Mouse (Mus musculus) Muller cell, postnatal 12 days (primary cell): ENCODE measurements around the gene Nudt14.
A peak's percentile ranks its signal among the peaks of the same experiment; 100 is the strongest.

ENCODE experiments used
- DNase-seq: peaks from one replicate; pipeline ENCODE4 v3.0.0-alpha.2; 2015; ENCODE audit errors: inconsistent ontology term

Gene Nudt14

GRCm38 (mm10) chr12:112950040-112950760 lies 8.3 kb upstream of the Nudt14 start:
- peak; percentile 97 for DNase-seq

- no peak for DNase-seq
Measured at GRCm38 (mm10) chr12:112947307-112947706, 5.4 kb upstream of the Nudt14 start.

- DNase-seq = no peak
Measured at GRCm38 (mm10) chr12:112943669-112944068, 1.7 kb upstream of the Nudt14 start.

DNA sequence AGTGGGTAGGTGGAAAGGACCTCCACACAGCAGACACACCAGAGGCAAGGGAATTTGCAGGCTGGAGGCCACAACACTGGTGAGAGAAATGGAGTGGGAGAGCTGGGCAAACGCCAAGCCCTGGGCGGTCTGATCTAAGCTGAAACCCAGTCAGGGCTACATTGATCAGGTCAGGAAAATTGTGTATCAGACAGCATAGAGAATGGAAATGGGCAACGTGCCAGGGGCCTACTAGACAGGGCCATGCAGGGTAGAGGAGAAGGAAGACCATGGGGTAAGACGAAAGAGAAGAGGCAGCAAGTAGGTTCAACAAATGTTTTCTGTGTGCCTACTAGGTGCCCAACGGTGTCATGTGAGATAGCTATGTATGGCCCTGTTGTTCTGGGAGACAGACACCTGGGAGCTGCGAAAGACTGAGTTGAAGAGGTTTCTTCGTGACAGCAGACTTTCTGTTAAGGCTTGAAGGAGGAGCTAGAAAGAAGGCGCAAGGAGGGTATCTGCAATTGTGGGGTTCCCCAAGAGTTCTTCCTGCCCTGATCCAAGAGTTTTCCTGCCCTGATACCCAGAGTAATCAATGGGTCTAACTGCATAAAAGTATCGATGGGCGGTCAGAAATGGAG lies 658 bp downstream of the Nudt14 start:
- peak; percentile 35 for DNase-seq

DNA sequence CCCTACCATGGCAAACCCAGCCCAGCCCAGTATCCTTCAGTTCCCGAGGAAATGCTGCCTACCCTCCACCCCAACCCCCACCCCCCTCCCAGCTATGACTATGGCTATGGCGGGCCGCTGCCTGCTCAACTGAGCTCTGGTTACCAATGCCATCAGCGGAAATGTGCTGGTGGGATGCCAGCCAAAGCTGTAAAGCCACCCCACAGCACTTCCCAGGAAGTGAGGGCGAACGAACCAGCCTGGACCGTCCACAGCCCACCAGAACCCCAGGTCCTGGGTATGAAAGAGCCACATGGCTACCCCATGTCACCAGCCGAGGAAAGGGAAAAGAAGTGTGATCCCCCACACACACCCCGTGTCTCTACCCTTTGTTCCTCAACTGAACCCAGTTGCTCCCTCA lies 1.2 kb downstream of the Nudt14 start:
- no peak for DNase-seq

GRCm38 (mm10) chr12:112940238-112940637 lies 1.7 kb downstream of the Nudt14 start:
- no peak for DNase-seq

GRCm38 (mm10) chr12:112938873-112939565 lies 2.9 kb downstream of the Nudt14 start:
- DNase-seq = no peak

DNA sequence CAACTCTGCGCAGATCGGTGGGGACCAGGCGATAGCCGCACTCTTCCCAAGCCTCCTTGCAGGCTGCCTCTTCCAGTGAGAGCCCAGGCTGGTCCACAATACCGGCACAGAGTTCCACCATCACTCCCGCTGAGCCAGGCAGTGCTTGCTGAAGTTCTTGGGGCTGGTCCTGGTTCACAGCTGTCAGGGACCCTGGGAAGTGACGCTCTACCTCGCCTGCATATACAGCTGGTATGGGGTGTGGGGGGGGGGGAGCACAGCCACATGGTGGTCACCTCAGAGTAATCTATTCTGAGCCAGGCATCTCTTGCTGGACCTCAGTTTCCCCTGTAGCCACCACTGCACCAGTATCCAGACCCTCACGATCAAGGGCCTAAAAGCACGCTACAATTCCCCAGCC lies 3.6 kb downstream of the Nudt14 start:
- DNase-seq = no peak

DNA sequence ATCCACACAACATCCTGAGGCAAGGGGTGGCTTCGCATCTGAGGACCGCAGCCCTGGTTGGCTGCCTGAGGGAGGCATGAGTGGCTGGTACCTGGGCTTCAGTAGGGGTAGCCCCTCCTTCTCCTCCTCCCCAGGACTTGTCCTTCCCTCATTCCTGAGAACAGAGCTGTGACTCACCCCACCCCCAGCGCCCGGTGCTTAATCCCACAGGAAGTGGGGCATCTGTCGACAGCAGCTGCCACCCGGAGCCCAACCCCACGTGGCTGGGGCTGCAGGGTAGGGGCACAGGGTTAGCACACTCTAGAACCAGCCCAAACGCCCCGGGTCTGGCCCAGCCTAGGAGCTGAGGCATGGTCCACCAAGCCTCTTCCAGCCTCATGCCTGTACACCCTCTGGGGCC lies 4.0 kb downstream of the Nudt14 start:
- peak; percentile 37 for DNase-seq

DNA sequence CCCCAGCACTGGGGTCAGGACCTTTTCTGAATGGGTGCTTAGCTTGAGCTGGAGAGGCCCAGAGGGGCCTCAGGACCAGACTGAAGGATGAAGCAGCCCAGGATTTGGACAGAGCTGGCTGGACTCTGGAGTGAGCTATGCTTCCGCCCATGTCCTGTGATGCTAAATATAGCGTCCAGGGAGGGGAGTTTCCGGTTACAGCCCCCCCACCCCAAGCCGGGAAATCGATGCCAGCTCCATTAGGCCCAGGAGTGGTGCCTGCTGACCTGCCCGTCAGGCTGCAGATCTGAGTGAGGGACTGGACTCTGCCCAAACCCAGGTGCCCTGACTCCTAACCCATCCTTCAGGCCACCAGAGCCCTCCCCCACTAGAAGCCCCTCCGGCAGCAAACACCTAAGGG lies 9.3 kb downstream of the Nudt14 start:
- no peak for DNase-seq

- no peak for DNase-seq
Measured at GRCm38 (mm10) chr12:112929562-112930352, 12.2 kb downstream of the Nudt14 start, which contains the start of gene Jag2. Gene Jag2 (minus strand): TSS chr12:112929776.

GRCm38 (mm10) chr12:112928401-112929241 lies 13.3 kb downstream of the Nudt14 start:
- peak; percentile 37 for DNase-seq

DNA sequence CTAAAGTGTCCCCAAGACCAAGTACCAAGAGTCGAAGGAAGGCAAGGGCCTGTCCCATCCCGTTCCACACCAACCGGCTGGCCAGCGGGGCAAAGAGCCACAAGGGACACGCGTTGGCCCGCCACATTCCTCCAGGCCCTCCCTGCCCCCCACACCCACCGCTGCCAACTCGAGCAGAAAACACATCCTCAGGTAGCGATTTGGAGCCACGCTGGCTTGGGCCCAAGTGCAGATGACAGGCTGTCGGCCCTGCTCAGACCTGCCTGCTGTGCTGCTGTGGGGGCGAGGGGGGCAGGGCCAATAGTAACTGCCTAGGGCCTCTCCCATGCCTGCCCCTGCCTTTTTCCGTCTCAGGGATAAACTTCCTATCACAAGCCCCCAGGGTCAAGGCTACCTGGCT lies 14.7 kb downstream of the Nudt14 start:
- no peak for DNase-seq

DNA sequence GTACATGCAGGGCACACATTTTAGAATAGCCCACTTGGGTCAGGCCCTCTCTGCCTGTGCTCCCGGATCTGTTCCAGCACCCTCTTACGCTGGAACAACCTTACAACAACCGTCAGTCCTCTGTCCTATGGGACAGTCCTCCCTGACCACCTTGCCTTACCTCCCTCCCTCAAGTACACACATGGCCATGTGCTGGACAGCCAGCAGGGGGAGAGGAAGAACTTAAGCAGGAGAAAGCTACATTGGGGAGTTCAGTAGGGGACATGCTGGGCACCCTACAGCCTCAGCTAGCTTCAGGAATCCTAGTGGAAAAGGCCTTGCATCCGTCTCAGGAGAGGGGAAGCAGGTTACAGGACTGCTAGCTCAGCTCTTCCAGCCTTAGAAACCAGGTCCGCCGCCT lies 16.0 kb downstream of the Nudt14 start:
- no peak for DNase-seq

DNA sequence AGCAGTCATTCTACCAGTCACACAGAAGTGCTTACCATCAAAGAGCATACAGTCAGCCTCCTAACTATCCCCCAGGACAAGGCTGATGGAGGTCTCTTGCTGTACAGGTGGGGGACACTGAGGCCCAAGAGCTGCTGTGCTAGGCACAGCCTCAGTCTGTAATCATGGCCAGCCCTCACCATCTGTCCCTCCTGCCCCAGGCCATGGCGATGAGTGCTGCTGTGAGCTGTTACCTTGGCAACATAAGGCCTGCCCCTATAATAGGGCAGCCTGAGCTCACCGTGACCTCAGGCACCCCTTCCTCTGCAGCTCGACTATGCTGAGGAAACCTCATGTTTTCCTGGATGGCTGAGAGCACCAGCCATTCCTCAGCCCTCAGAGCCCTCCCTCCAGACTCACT lies 19.4 kb downstream of the Nudt14 start:
- no peak for DNase-seq

DNA sequence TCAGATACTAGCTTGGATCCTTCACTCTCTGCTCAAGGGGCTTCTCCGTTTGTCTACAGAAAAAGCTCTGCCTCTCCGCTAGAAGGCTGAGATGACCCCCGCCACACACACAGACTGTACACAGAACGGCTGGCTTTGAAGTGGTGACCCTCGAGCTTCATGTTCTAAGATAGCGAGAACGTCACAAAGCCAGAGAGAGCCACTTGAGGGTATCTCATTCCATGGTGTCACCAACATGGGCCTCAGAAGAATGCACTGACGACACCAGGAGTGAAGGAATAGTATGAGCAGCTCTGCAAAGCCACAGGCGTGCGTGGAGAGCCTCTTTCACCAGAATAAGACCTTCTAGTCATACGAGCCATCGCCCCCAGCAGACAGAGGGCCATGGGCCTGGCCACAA lies 20.4 kb downstream of the Nudt14 start:
- no peak for DNase-seq

GRCm38 (mm10) chr12:112917906-112918305 lies 24.0 kb downstream of the Nudt14 start:
- DNase-seq = no peak

DNA sequence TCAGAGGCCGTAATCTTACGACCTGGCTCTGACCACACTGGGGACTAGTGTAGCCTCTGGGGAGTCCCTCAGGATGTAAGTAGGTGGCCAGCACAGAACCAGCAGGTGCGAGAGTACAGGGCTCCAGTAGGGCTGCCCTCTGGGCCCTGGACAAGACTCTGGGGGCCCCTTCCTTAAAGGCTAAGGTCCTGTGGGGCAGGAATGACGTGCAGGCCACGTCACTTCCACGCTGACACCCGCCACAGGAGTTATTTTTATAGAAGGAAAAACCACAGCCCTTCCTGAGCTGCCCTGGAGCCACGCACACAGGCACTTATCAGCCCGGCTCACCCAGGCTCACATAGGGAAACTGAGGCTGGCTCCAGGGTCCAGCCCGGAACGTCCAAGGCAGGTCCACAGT lies 24.4 kb downstream of the Nudt14 start:
- DNase-seq = no peak

GRCm38 (mm10) chr12:112916698-112917400 lies 25.1 kb downstream of the Nudt14 start:
- no peak for DNase-seq

GRCm38 (mm10) chr12:112915587-112915986 lies 26.3 kb downstream of the Nudt14 start:
- DNase-seq = no peak

DNA sequence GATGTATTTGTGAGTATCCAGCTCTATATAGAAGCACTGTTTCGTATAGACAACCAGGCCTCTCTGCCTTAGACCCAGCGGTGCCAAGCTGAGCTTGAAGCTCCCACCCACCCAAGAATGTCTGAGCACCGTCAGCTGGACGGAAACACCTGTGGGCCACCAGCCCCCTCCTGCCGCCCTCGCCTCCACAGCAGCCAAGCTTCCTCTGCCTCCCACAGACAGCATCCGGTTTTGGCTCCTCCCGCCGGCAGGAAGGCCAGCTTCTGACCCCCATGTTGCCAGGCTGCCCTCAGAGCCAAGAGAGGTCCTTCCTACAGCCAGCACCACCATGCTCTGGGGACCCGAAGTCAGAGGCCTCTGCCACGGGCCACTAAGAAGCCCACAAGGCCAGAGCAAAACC lies 27.4 kb downstream of the Nudt14 start:
- no peak for DNase-seq
